Comparison of ENCODE assay signal across 15 mouse cellular contexts in the genomic region with DNA sequence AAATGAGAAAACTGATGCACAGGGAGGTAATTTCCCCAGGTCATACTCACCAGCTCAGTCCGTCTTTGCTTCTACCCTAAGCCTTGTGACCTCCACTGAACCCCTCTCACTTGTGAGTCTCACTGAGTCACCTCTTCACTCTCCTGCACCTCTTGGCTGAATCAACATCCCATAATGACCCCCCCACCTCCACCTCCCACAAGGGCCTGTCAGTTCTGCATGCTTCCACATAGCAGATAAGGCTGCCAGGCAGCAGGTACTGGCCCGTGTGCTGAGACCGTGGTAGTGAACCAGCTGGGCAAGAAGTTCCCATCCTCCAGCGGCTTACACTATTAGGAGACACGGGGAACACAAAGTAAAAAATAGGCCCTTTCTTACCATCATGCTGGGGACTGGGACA. TPM values are rescaled to one million over a fixed set of nuclear protein-coding genes. Genes with fewer than 3 reads are reported as not detected.
DNase-seq lines count a peak whose midpoint lies in the region; ATAC-seq and TF ChIP-seq lines count a peak whose summit lies in the region.
"Had no signal": no experiment of that assay in that cellular context is flagged by ENCODE, and none has a peak within 500 bp of the region (broad histone marks: within the 10 kb centered on the region; RNA-seq: fewer than 3 reads in every experiment).

No protein-coding gene starts in this region.

- no peak overlapping the region for H3K27ac ChIP-seq in hindbrain, embryonic 11.5 days (ENCODE audit: low read depth, low read length)
- H3K27ac ChIP-seq in hindbrain, embryonic 16.5 days (ENCODE audit: low read depth, low read length) = no peak overlapping the region
- H3K27ac ChIP-seq in MEL (ENCODE audit: control insufficient read depth, low read depth, low read length) = no peak overlapping the region
- H3K27ac ChIP-seq in liver, embryonic 15.5 days (replicated peaks) = peak overlapping the region; percentile 99
- no peak overlapping the region for H3K27ac ChIP-seq in intestine, embryonic 15.5 days
- H3K27ac ChIP-seq: gastrocnemius, adult 2 months; heart, embryonic 15.5 days; hindbrain, postnatal 0 days; kidney, embryonic 15.5 days; limb, embryonic 13.5 days; lung, embryonic 15.5 days; neural tube, embryonic 15.5 days had no signal

- no peak overlapping the region for H3K9ac ChIP-seq in hindbrain, embryonic 11.5 days (ENCODE audit: low read depth, low read length)
- no peak overlapping the region for H3K9ac ChIP-seq in hindbrain, embryonic 16.5 days (ENCODE audit: low read depth, low read length)
- no peak overlapping the region for H3K9ac ChIP-seq in MEL (ENCODE audit: control insufficient read depth, low read depth, low read length, poor library complexity, severe bottlenecking)
- peak overlapping the region; percentile 28; the same call in 1 of the 2 replicates for H3K9ac ChIP-seq in liver, embryonic 15.5 days
- no peak overlapping the region for H3K9ac ChIP-seq in intestine, embryonic 15.5 days
- H3K9ac ChIP-seq: heart, embryonic 15.5 days; kidney, embryonic 15.5 days; limb, embryonic 13.5 days; lung, embryonic 15.5 days; neural tube, embryonic 15.5 days had no signal

- H3K9me3 ChIP-seq in hindbrain, embryonic 11.5 days (ENCODE audit: control insufficient read depth, low read length) = no peaks in the 10 kb centered on the region
- no peaks in the 10 kb centered on the region for H3K9me3 ChIP-seq in hindbrain, embryonic 16.5 days (ENCODE audit: control insufficient read depth, low read length)
- H3K9me3 ChIP-seq in MEL (replicated peaks; ENCODE audit: insufficient read depth, low read length) = no peaks in the 10 kb centered on the region
- no peaks in the 10 kb centered on the region for H3K9me3 ChIP-seq in liver, embryonic 15.5 days (replicated peaks)
- H3K9me3 ChIP-seq in intestine, embryonic 15.5 days = no peaks in the 10 kb centered on the region
- H3K9me3 ChIP-seq: heart, embryonic 15.5 days; kidney, embryonic 15.5 days; limb, embryonic 13.5 days; lung, embryonic 15.5 days; neural tube, embryonic 15.5 days had no signal

- TF ChIP-seq CTCF in MEL (IDR thresholded peaks at IDR 0.05 in 2 of 3, conservative IDR thresholded peaks at IDR 0.05 in 1 of 3; ENCODE audit: control insufficient read depth in 1 of 3, insufficient read depth in 1 of 3, low read depth in 2 of 3, low read length in 3 of 3, poor library complexity in 1 of 3, severe bottlenecking in 1 of 3) = no peak

- H3K36me3 ChIP-seq in hindbrain, embryonic 11.5 days (ENCODE audit: control insufficient read depth, insufficient read depth, low read length) = no peaks in the 10 kb centered on the region
- H3K36me3 ChIP-seq in hindbrain, embryonic 16.5 days (ENCODE audit: control insufficient read depth, insufficient read depth, low read length) = peaks cover 36% of the 10 kb centered on the region
- H3K36me3 ChIP-seq in MEL (ENCODE audit: control insufficient read depth in 1 of 2, insufficient read depth in 2 of 2, low read length in 2 of 2) = peaks cover 0 to 44% of the 10 kb centered on the region in 2 experiments; a peak in 2 of 4 replicates
- H3K36me3 ChIP-seq in liver, embryonic 15.5 days (replicated peaks) = peaks cover 59% of the 10 kb centered on the region
- H3K36me3 ChIP-seq in intestine, embryonic 15.5 days = no peaks in the 10 kb centered on the region; the same call in 1 of the 2 replicates

- H3K4me3 ChIP-seq in hindbrain, embryonic 11.5 days (ENCODE audit: low read depth, low read length) = no peak overlapping the region
- H3K4me3 ChIP-seq in hindbrain, embryonic 16.5 days (ENCODE audit: low read length) = no peak overlapping the region
- no peak overlapping the region for H3K4me3 ChIP-seq in MEL (ENCODE audit: control insufficient read depth in 1 of 2, insufficient read depth in 1 of 2, low read depth in 2 of 2, low read length in 2 of 2)
- H3K4me3 ChIP-seq in liver, embryonic 15.5 days (replicated peaks) = no peak overlapping the region
- H3K4me3 ChIP-seq in intestine, embryonic 15.5 days (replicated peaks) = no peak overlapping the region
- H3K4me3 ChIP-seq: gastrocnemius, adult 2 months; heart, embryonic 15.5 days; kidney, embryonic 15.5 days; limb, embryonic 13.5 days; lung, embryonic 15.5 days; neural tube, embryonic 15.5 days had no signal

- no peaks in the 10 kb centered on the region for H3K27me3 ChIP-seq in hindbrain, embryonic 11.5 days (ENCODE audit: control insufficient read depth, insufficient read depth, low read length)
- H3K27me3 ChIP-seq in hindbrain, embryonic 16.5 days (replicated peaks; ENCODE audit: control insufficient read depth, insufficient read depth, low read length) = no peaks in the 10 kb centered on the region
- no peaks in the 10 kb centered on the region for H3K27me3 ChIP-seq in MEL (ENCODE audit: control insufficient read depth in 1 of 2, insufficient read depth in 2 of 2, low read length in 2 of 2)
- no peaks in the 10 kb centered on the region for H3K27me3 ChIP-seq in liver, embryonic 15.5 days
- H3K27me3 ChIP-seq in intestine, embryonic 15.5 days (replicated peaks) = no peaks in the 10 kb centered on the region
- H3K27me3 ChIP-seq: heart, embryonic 15.5 days; kidney, embryonic 15.5 days; limb, embryonic 13.5 days; lung, embryonic 15.5 days; neural tube, embryonic 15.5 days had no signal

- no peak for TF ChIP-seq EP300 in MEL (IDR thresholded peaks at IDR 0.05; ENCODE audit: low read depth in 1 of 2, low read length in 2 of 2)

- WGBS in hindbrain, embryonic 11.5 days = 44% methylated on average over 5 of the region's 5 CpGs
- WGBS in hindbrain, embryonic 16.5 days = 50% methylated on average over 5 of the region's 5 CpGs
- WGBS in liver, embryonic 15.5 days (ENCODE audit: insufficient replicate concordance) = 45% methylated on average over 5 of the region's 5 CpGs
- WGBS in intestine, embryonic 15.5 days = 90% methylated on average over 5 of the region's 5 CpGs

- no peaks in the 10 kb centered on the region for H3K79me2 ChIP-seq in MEL (ENCODE audit: control insufficient read depth, insufficient read depth, low read length, poor library complexity)

- 0 out of 2 replicates have a peak, but pooled peaks have one; percentile 22 for ATAC-seq in hindbrain, embryonic 11.5 days (ENCODE audit: low FRiP score)
- no peak for ATAC-seq in hindbrain, embryonic 16.5 days
- peak; percentile 24 for ATAC-seq in erythroblast, adult 5-6 weeks (replicated peaks; ENCODE audit: low FRiP score, poor library complexity, severe bottlenecking)
- ATAC-seq in liver, embryonic 15.5 days (ENCODE audit: insufficient read depth) = peak; percentile 28
- no peak for ATAC-seq in intestine, embryonic 15.5 days
- ATAC-seq: intestine, postnatal 0 days had no signal

- 0 out of 2 replicates have a peak, but pooled peaks cover 5% of the 10 kb centered on the region for H3K4me1 ChIP-seq in hindbrain, embryonic 11.5 days (replicated peaks; ENCODE audit: control insufficient read depth, insufficient read depth, low read length)
- peaks cover 6% of the 10 kb centered on the region; the same call in 1 of the 2 replicates for H3K4me1 ChIP-seq in hindbrain, embryonic 16.5 days (ENCODE audit: control insufficient read depth, insufficient read depth, low read depth, low read length)
- peaks cover 32 to 50% of the 10 kb centered on the region in 2 experiments for H3K4me1 ChIP-seq in MEL (ENCODE audit: control insufficient read depth in 1 of 2, insufficient read depth in 2 of 2, low read length in 2 of 2)
- peaks cover 47% of the 10 kb centered on the region for H3K4me1 ChIP-seq in liver, embryonic 15.5 days (replicated peaks)
- no peaks in the 10 kb centered on the region; the same call in 1 of the 2 replicates for H3K4me1 ChIP-seq in intestine, embryonic 15.5 days (replicated peaks)
- H3K4me1 ChIP-seq: kidney, embryonic 15.5 days; limb, embryonic 13.5 days had no signal

- no peak for TF ChIP-seq RAD21 in MEL (IDR thresholded peaks at IDR 0.05; ENCODE audit: low read depth, low read length)

- DNase-seq in hindbrain, embryonic 11.5 days (ENCODE audit: low spot score) = no peak
- DNase-seq in MEL (ENCODE audit: low read depth, low spot score) = no peak
- no peak for DNase-seq in adrenal gland, postnatal 14 days

- H3K4me2 ChIP-seq in hindbrain, embryonic 11.5 days (replicated peaks; ENCODE audit: low read depth, low read length) = no peak overlapping the region
- no peak overlapping the region for H3K4me2 ChIP-seq in hindbrain, embryonic 16.5 days (ENCODE audit: low read length)
- peak overlapping the region; percentile 76 for H3K4me2 ChIP-seq in liver, embryonic 15.5 days
- H3K4me2 ChIP-seq in intestine, embryonic 15.5 days (replicated peaks) = no peak overlapping the region
- H3K4me2 ChIP-seq: heart, embryonic 15.5 days; kidney, embryonic 15.5 days; limb, embryonic 13.5 days; lung, embryonic 15.5 days; neural tube, embryonic 15.5 days had no signal

- TF ChIP-seq POLR2A in MEL (IDR thresholded peaks at IDR 0.05; ENCODE audit: control insufficient read depth in 1 of 2, insufficient read depth in 1 of 2, low read depth in 1 of 2, low read length in 2 of 2, poor library complexity in 1 of 2) = no peak

RNA-seq across cellular contexts. Expression of a gene that starts 36.3 kb away (rescaled TPM):
- 0.63 and 0.73 TPM in 2 replicates for polyA plus RNA-seq in hindbrain, embryonic 11.5 days (2014; fragmentation: Nextera tagmentation; extraction: Ambion mirVana)
- 2.2 and 2.7 TPM in 2 replicates for polyA plus RNA-seq in hindbrain, embryonic 16.5 days (2015; fragmentation: Nextera tagmentation; extraction: Ambion mirVana)
- not detected in 2 replicates for total RNA-seq in MEL (2012; rRNA removed)
- not detected for polyA plus RNA-seq in MEL (2012; ENCODE audit: insufficient read depth in 1 of 2, insufficient read length in 2 of 2, low read depth in 1 of 2, low replicate concordance in 2 of 2, missing spikeins in 1 of 2)
- not detected in 2 replicates for total RNA-seq in erythroblast, adult 5-6 weeks (2015; ENCODE audit: low replicate concordance)
- not detected in 2 replicates for total RNA-seq in erythroblast, adult 5-6 weeks (2017; ENCODE audit: low replicate concordance)
- 0.41 and 0.44 TPM in 2 replicates for polyA plus RNA-seq in liver, embryonic 15.5 days (2015; fragmentation: Nextera tagmentation; extraction: Ambion mirVana)
- 14.7 and 16.5 TPM in 2 replicates for total RNA-seq in adrenal gland, postnatal 14 days (2021)
- 1.3 and 1.4 TPM in 2 replicates for polyA plus RNA-seq in intestine, embryonic 15.5 days (2015; fragmentation: Nextera tagmentation; extraction: Ambion mirVana)

RNA-seq across cellular contexts. Expression of a gene that starts 55.4 kb away (rescaled TPM):
- 4.5 and 5.4 TPM in 2 replicates for polyA plus RNA-seq in hindbrain, embryonic 11.5 days (2014; fragmentation: Nextera tagmentation; extraction: Ambion mirVana)
- polyA plus RNA-seq in hindbrain, embryonic 16.5 days (2015; fragmentation: Nextera tagmentation; extraction: Ambion mirVana) = 17.4 and 19.8 TPM in 2 replicates
- 44.3 and 62.7 TPM in 2 replicates for total RNA-seq in MEL (2012; rRNA removed)
- 10 to 100 TPM; 27.0 to 67.7 TPM for polyA plus RNA-seq in MEL (2012; ENCODE audit: insufficient read depth in 1 of 2, insufficient read length in 2 of 2, low read depth in 1 of 2, low replicate concordance in 2 of 2, missing spikeins in 1 of 2)
- 185 and 204 TPM in 2 replicates for total RNA-seq in erythroblast, adult 5-6 weeks (2015; ENCODE audit: low replicate concordance)
- total RNA-seq in erythroblast, adult 5-6 weeks (2017; ENCODE audit: low replicate concordance) = 636 and 742 TPM in 2 replicates
- polyA plus RNA-seq in liver, embryonic 15.5 days (2015; fragmentation: Nextera tagmentation; extraction: Ambion mirVana) = 97.2 and 101 TPM in 2 replicates
- 48.9 and 57.9 TPM in 2 replicates for total RNA-seq in adrenal gland, postnatal 14 days (2021)
- polyA plus RNA-seq in intestine, embryonic 15.5 days (2015; fragmentation: Nextera tagmentation; extraction: Ambion mirVana) = 8.5 and 9.0 TPM in 2 replicates

Comparison
In these comparisons a context has a peak if more than half of its experiments do, and no peak if none do; other contexts are left out.
1. ATAC-seq: peak in hindbrain, embryonic 11.5 days (single experiment), erythroblast, adult 5-6 weeks (single experiment) and liver, embryonic 15.5 days (single experiment); none in hindbrain, embryonic 16.5 days (single experiment) and intestine, embryonic 15.5 days (single experiment).